Mouse (Mus musculus): ENCODE measurements around the gene Ppfibp1.
A peak's percentile ranks its signal among the peaks of the same experiment; 100 is the strongest.

DNA sequence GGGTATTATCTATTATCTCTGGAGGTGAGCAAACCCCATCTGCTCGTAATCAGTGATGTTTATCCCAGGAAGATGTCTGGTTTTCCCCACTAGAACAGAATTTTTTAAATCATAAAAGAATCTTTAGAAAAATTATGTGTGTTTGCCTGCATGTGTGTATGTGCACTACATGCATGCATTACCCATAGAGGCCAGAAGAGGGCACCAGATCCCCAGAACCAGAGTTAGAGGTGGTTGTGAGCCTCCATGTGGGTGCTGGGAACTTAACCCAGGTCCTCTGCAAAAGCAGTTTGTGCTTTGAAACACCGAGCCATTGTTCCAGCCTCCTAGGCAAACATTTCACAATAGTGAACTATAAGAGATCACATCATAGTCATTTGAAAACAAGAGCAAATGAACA, 11.5 kb upstream of the Ppfibp1 start:
- TF ChIP-seq EP300 (IDR thresholded peaks at IDR 0.05), result no peak
- TF ChIP-seq CTCF (IDR thresholded peaks at IDR 0.05), result peak; percentile 25; the same call in 1 of the 2 replicates
